Mouse (Mus musculus) frontal cortex, postnatal 14 days (tissue): ENCODE data around the gene Olfr470.
"Not testable (repeated sequence)": the region's sequence is repeated elsewhere in the genome, so short reads cannot be mapped to it uniquely, and the experiment has no call there.

Experiments
- DNase-seq, 2 experiments: peaks; one replicate each; pipeline ENCODE4 v3.0.0; 2022; ENCODE audit warnings: low spot score in 2 of 2

Olfr470 gene

DNA sequence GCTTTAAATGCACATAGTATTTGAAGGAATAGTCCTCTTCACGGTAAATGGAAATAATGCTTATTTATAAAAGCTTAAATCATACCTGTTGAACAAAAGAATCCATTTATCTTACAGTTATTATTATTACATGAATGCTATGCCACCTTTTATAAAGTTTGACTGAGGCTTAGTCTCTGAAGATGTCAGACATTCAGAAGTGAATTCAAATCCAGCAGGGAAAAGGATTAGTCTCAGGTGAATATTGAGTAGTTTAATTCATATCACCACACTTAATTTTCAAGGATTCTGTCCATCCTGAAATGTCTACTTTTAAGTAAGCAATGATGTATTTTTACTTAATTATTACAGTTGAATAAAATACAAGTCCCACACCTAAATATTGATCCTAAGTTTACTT lies at the start of gene Olfr470:
Gene Olfr470 (minus strand): TSS at position 101 of the 400 bp plus-strand sequence.
- not testable (repeated sequence) for DNase-seq

- DNase-seq: no peak
Measured at GRCm38 (mm10) chr7:107841719-107842118, 5.6 kb downstream of the Olfr470 start.

DNA sequence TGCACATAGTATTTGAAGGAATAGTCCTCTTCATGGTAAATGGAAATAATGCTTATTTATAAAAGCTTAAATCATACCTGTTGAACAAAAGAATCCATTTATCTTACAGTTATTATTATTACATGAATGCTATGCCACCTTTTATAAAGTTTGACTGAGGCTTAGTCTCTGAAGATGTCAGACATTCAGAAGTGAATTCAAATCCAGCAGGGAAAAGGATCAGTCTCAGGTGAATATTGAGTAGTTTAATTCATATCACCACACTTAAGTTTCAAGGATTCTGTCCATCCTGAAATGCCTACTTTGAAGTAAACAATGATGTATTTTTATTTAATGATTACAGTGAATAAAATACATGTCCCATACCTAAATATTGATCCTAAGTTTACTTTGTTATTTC lies 21.8 kb downstream of the Olfr470 start, which contains the start of gene Olfr469:
Gene Olfr469 (minus strand): TSS at position 101 of the 400 bp plus-strand sequence.
- not testable (repeated sequence) for DNase-seq

- not testable (repeated sequence) for DNase-seq
Measured at GRCm38 (mm10) chr7:107823867-107824266, 23.4 kb downstream of the Olfr470 start.

- no peak for DNase-seq
Measured at GRCm38 (mm10) chr7:107819442-107819841, 27.8 kb downstream of the Olfr470 start.

- DNase-seq: no peak
Measured at GRCm38 (mm10) chr7:107811963-107812362, 35.3 kb downstream of the Olfr470 start, which contains the start of gene Olfr467. TSS of gene Olfr467 (plus strand) at chr7:107812263.

GRCm38 (mm10) chr7:107802138-107802537 lies 45.2 kb downstream of the Olfr470 start:
- no peak for DNase-seq

- DNase-seq: no peak
Measured at GRCm38 (mm10) chr7:107801108-107801507, 46.2 kb downstream of the Olfr470 start, which contains the start of gene Ovch2. TSS of gene Ovch2 (minus strand) at chr7:107801208.

DNA sequence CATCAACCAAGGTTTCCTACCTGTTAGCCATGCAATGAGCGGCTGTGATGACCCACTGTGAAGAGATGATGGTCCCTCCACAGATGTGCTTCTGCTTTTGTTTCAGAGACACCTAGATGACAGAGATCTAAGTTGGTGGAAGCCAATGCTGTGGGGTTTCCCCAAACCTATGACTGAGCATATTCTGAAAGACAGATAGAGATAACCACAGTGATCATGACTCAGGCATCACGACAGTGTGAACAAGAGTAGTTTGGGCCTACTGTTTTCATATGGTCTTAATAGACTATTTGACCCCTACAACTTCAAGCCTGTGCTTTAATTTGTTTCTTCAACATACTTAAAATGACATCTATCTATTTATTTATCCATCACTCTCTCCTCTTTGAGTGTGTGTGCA lies 50.8 kb downstream of the Olfr470 start:
- no peak for DNase-seq
